Mouse (Mus musculus): ENCODE results near the gene Rela. TPM values are rescaled to one million over a fixed set of nuclear protein-coding genes. Genes with fewer than 3 reads are reported as not detected.

The Rela gene
- polyA plus RNA-seq, 1 experiment: 56.5 TPM

DNA sequence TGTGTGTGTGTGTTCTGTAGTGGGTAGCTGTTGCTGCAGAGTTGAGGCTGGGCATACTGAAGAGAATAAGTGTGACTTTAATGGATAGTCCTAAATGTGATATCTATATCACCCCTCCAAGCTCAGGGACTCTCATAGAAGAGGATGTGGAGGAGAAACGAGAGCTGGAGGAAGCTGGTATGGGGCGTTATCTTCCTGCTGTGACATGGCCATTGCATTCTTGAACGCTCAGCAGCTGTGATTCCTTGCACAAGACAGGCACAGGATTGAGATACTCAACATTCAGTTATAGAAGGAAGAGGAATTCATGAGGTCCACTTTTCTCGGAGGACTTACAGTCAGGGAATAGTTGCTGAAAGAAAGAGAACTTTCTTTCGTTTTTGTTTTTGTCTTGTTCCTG lies 15.4 kb upstream of the Rela start:
- Histone ChIP-seq H3K36me3 (ENCODE audit: control insufficient read depth, insufficient read depth) (no peaks in the 10 kb centered on the region), H3K79me2 (ENCODE audit: control insufficient read depth, insufficient read depth) (no peaks in the 10 kb centered on the region), H3K79me3 (ENCODE audit: low read depth) (no peaks in the 10 kb centered on the region), H3ac (ENCODE audit: control insufficient read depth, insufficient read length, low read depth) (no peak overlapping the region), H3K4me3 (ENCODE audit: insufficient read depth, poor library complexity, severe bottlenecking) (no peak overlapping the region), H3K27me3 (ENCODE audit: control insufficient read depth, insufficient read depth, insufficient read length) (no peaks in the 10 kb centered on the region)
- TF ChIP-seq CEBPB (IDR thresholded peaks at IDR 0.05; ENCODE audit: low read depth): no peak
- TF ChIP-seq MYOD1 (IDR thresholded peaks at IDR 0.05; ENCODE audit: control insufficient read depth, insufficient read length, low read depth): no peak
- no peak for TF ChIP-seq MAX (IDR thresholded peaks at IDR 0.05)
- no peak for TF ChIP-seq USF1 (IDR thresholded peaks at IDR 0.05; ENCODE audit: low read depth)

DNA sequence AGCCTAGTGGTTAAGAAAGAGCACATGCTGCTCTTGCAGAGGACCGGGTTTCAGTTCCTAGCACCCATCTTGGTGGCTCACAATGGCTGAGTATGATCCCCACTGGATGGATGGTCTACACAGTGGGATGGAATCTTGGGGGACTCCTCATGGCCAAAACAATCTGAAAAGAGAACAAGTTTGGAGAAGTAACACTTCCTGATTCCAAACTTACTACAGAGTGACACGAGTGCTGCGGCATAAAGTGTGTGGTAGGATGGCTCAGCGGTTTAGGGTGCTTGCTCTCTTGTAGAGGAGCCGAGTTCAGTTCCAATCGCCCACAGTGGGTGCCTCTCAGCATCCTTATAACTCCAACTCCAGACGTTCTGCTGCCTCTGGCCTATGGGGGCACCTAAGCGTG lies 12.0 kb upstream of the Rela start:
- no peaks in the 10 kb centered on the region for H3K79me2 ChIP-seq (ENCODE audit: control insufficient read depth, insufficient read depth)
- H3K79me3 ChIP-seq (ENCODE audit: low read depth): no peaks in the 10 kb centered on the region
- no peaks in the 10 kb centered on the region for H3K27me3 ChIP-seq (ENCODE audit: control insufficient read depth, insufficient read depth, insufficient read length)
- H3K36me3 ChIP-seq (ENCODE audit: control insufficient read depth, insufficient read depth): no peaks in the 10 kb centered on the region
- no peak overlapping the region for H3K4me3 ChIP-seq (ENCODE audit: insufficient read depth, poor library complexity, severe bottlenecking)
- TF ChIP-seq MYOG (IDR thresholded peaks at IDR 0.05; ENCODE audit: control insufficient read depth, extremely low read depth, insufficient read length) (no peak), MYOD1 (IDR thresholded peaks at IDR 0.05; ENCODE audit: control insufficient read depth, insufficient read length, low read depth) (no peak), MAX (IDR thresholded peaks at IDR 0.05) (no peak), CEBPB (IDR thresholded peaks at IDR 0.05; ENCODE audit: low read depth) (no peak), USF1 (IDR thresholded peaks at IDR 0.05; ENCODE audit: low read depth) (no peak), CTCF (IDR thresholded peaks at IDR 0.05; ENCODE audit: control insufficient read depth, insufficient read depth, insufficient read length) (no peak), FOSL1 (IDR thresholded peaks at IDR 0.05; ENCODE audit: insufficient read depth, low read length, poor library complexity, severe bottlenecking) (no peak)
- H3ac ChIP-seq (ENCODE audit: control insufficient read depth, insufficient read length, low read depth): no peak overlapping the region

DNA sequence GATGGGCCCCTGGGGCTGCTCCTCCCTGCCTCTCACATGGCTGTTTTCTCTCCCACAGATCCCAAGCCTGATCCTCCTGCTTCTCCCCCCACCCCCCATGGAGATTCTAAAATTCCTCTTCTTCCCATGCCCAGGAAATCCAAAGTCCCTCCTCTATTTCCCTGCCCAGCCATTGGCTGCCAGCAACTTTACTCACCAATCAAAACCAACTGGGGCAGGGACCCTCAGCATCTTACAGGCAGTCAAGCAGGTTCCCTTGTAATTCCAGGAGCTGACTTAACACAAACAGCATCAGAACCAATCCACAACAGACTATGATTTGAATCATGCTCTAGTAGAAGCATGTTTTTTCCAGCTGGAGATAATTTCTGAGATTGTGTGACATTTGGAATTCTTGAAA lies 7.4 kb upstream of the Rela start:
- no peaks in the 10 kb centered on the region for H3K36me3 ChIP-seq (ENCODE audit: control insufficient read depth, insufficient read depth)
- no peaks in the 10 kb centered on the region for H3K79me3 ChIP-seq (ENCODE audit: low read depth)
- H3K4me3 ChIP-seq (ENCODE audit: insufficient read depth, poor library complexity, severe bottlenecking): no peak overlapping the region
- no peaks in the 10 kb centered on the region for H3K79me2 ChIP-seq (ENCODE audit: control insufficient read depth, insufficient read depth)
- TF ChIP-seq MAX (IDR thresholded peaks at IDR 0.05) (no peak), MYOG (IDR thresholded peaks at IDR 0.05; ENCODE audit: control insufficient read depth, extremely low read depth, insufficient read length) (no peak), USF1 (IDR thresholded peaks at IDR 0.05; ENCODE audit: low read depth) (no peak), CEBPB (IDR thresholded peaks at IDR 0.05; ENCODE audit: low read depth) (no peak)
- no peak overlapping the region for H3ac ChIP-seq (ENCODE audit: control insufficient read depth, insufficient read length, low read depth)
- H3K27me3 ChIP-seq (ENCODE audit: control insufficient read depth, insufficient read depth, insufficient read length): no peaks in the 10 kb centered on the region

GRCm38 (mm10) chr19:5632120-5632519 lies 5.2 kb upstream of the Rela start:
- no peaks in the 10 kb centered on the region for H3K36me3 ChIP-seq (ENCODE audit: control insufficient read depth, insufficient read depth)
- H3K4me3 ChIP-seq (ENCODE audit: insufficient read depth, poor library complexity, severe bottlenecking): no peak overlapping the region
- H3K79me2 ChIP-seq (ENCODE audit: control insufficient read depth, insufficient read depth): no peaks in the 10 kb centered on the region
- peak; percentile 19 for TF ChIP-seq MYOD1 (IDR thresholded peaks at IDR 0.05; ENCODE audit: control insufficient read depth, insufficient read length, low read depth)
- no peak for TF ChIP-seq FOSL1 (IDR thresholded peaks at IDR 0.05; ENCODE audit: insufficient read depth, low read length, poor library complexity, severe bottlenecking)
- TF ChIP-seq MAX (IDR thresholded peaks at IDR 0.05): no peak
- no peak for TF ChIP-seq MYOG (IDR thresholded peaks at IDR 0.05; ENCODE audit: control insufficient read depth, extremely low read depth, insufficient read length)
- no peak for TF ChIP-seq USF1 (IDR thresholded peaks at IDR 0.05; ENCODE audit: low read depth)
- no peak for TF ChIP-seq CEBPB (IDR thresholded peaks at IDR 0.05; ENCODE audit: low read depth)
- no peak for TF ChIP-seq CTCF (IDR thresholded peaks at IDR 0.05; ENCODE audit: control insufficient read depth, insufficient read depth, insufficient read length)
- no peaks in the 10 kb centered on the region for H3K79me3 ChIP-seq (ENCODE audit: low read depth)
- no peaks in the 10 kb centered on the region for H3K27me3 ChIP-seq (ENCODE audit: control insufficient read depth, insufficient read depth, insufficient read length)
- H3ac ChIP-seq (ENCODE audit: control insufficient read depth, insufficient read length, low read depth): no peak overlapping the region

DNA sequence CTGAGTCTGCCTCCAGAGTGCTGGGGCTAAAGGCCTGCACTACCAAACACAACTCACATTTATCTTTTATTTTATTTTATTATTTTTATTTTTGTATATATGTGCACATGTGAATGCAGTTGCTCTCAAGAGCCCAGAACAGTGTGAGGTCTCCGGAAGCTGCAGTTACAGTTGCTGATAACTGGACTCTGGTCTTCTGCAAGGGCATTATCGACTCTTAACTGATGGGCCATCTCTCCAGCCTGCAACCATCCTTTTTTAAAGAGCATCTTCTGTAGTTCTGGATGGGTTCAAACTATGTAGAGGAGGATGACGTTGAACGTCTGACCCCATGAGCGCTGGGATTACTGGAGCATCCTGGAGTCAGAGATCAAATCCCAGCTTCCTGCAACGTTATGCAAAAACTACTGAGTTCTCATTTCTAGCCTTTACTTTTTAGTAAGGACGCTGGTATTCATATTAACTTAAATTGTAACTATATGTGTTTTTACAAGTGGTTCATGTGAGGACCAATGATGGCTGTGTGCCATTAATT lies 1.2 kb upstream of the Rela start:
- Histone ChIP-seq H3ac (ENCODE audit: control insufficient read depth, insufficient read length, low read depth) (no peak overlapping the region), H3K79me3 (ENCODE audit: low read depth) (peaks cover 12% of the 10 kb centered on the region), H3K79me2 (ENCODE audit: control insufficient read depth, insufficient read depth) (peaks cover 28% of the 10 kb centered on the region), H3K36me3 (ENCODE audit: control insufficient read depth, insufficient read depth) (peaks cover 25% of the 10 kb centered on the region), H3K4me3 (ENCODE audit: insufficient read depth, poor library complexity, severe bottlenecking) (peak overlapping the region; percentile 11), H3K27me3 (ENCODE audit: control insufficient read depth, insufficient read depth, insufficient read length) (no peaks in the 10 kb centered on the region)
- TF ChIP-seq MYOG (IDR thresholded peaks at IDR 0.05; ENCODE audit: control insufficient read depth, extremely low read depth, insufficient read length): no peak
- TF ChIP-seq FOSL1 (IDR thresholded peaks at IDR 0.05; ENCODE audit: insufficient read depth, low read length, poor library complexity, severe bottlenecking): no peak
- TF ChIP-seq MAX (IDR thresholded peaks at IDR 0.05): no peak
- no peak for TF ChIP-seq CEBPB (IDR thresholded peaks at IDR 0.05; ENCODE audit: low read depth)
- no peak for TF ChIP-seq MYOD1 (IDR thresholded peaks at IDR 0.05; ENCODE audit: control insufficient read depth, insufficient read length, low read depth)
- TF ChIP-seq USF1 (IDR thresholded peaks at IDR 0.05; ENCODE audit: low read depth): no peak
- no peak for TF ChIP-seq CTCF (IDR thresholded peaks at IDR 0.05; ENCODE audit: control insufficient read depth, insufficient read depth, insufficient read length)

GRCm38 (mm10) chr19:5636571-5637041 lies 677 bp upstream of the Rela start:
- no peak for TF ChIP-seq MYOD1 (IDR thresholded peaks at IDR 0.05; ENCODE audit: control insufficient read depth, insufficient read length, low read depth)
- Histone ChIP-seq H3K79me2 (ENCODE audit: control insufficient read depth, insufficient read depth) (peaks cover 28% of the 10 kb centered on the region), H3K27me3 (ENCODE audit: control insufficient read depth, insufficient read depth, insufficient read length) (no peaks in the 10 kb centered on the region), H3ac (ENCODE audit: control insufficient read depth, insufficient read length, low read depth) (peak overlapping the region; percentile 69), H3K4me3 (ENCODE audit: insufficient read depth, poor library complexity, severe bottlenecking) (peak overlapping the region; percentile 75), H3K79me3 (ENCODE audit: low read depth) (peaks cover 12% of the 10 kb centered on the region), H3K36me3 (ENCODE audit: control insufficient read depth, insufficient read depth) (peaks cover 30% of the 10 kb centered on the region)
